Mouse (Mus musculus) CD4-positive naive resting alpha-beta T cell, adult 76 days (primary cell): Measurements from ENCODE around the gene Olfr1200. TPM values are rescaled to one million over a fixed set of nuclear protein-coding genes. Genes with fewer than 3 reads are reported as not detected.

Source experiments
- total RNA-seq: library from RNA; stranded (reverse); gene quantifications from one replicate; pipeline ENCODE4 v1.2.4, GENCODE M21; 2023

The Olfr1200 gene
- total RNA-seq: not detected

GRCm38 (mm10) chr2:88770388-88770787, at the start of gene Olfr1200:
Gene Olfr1200, minus strand, starts transcription at chr2:88770488.

GRCm38 (mm10) chr2:88814196-88814595, 43.9 kb upstream of the Olfr1200 start, which contains the start of gene Olfr1202:
Gene Olfr1202, plus strand, starts transcription at chr2:88814496.

GRCm38 (mm10) chr2:88792736-88793135, 22.4 kb upstream of the Olfr1200 start, which contains the start of gene Olfr1201:
Gene Olfr1201, plus strand, starts transcription at chr2:88793036.

GRCm38 (mm10) chr2:88760369-88760768, 9.9 kb downstream of the Olfr1200 start, which contains the start of gene Olfr1199:
Gene Olfr1199, minus strand, starts transcription at chr2:88760469.

GRCm38 (mm10) chr2:88751270-88751669, 19.0 kb downstream of the Olfr1200 start, which contains the start of gene Olfr1198:
Gene Olfr1198, minus strand, starts transcription at chr2:88751370.

GRCm38 (mm10) chr2:88732266-88732665, 38.0 kb downstream of the Olfr1200 start, which contains the start of gene Olfr1197:
Gene Olfr1197, minus strand, starts transcription at chr2:88732366.

Other genes starting within 250 kb of the Olfr1200 start
- not detected for gene Olfr1188, start 213.6 kb downstream of the Olfr1200 start, total RNA-seq
- gene Olfr1189, start 184.0 kb downstream of the Olfr1200 start, total RNA-seq: not detected
- not detected for gene Olfr1191-ps1, start 129.9 kb downstream of the Olfr1200 start, total RNA-seq
- gene Olfr1192-ps1, start 122.0 kb downstream of the Olfr1200 start, total RNA-seq: not detected
- not detected for gene Olfr1193, start 94.9 kb downstream of the Olfr1200 start, total RNA-seq
- not detected for gene Olfr1195, start 81.3 kb downstream of the Olfr1200 start, total RNA-seq
- gene Olfr1196, start 65.9 kb downstream of the Olfr1200 start, total RNA-seq: not detected
- gene Olfr1197, start 38.1 kb downstream of the Olfr1200 start, total RNA-seq: not detected
- not detected for gene Olfr1198, start 19.1 kb downstream of the Olfr1200 start, total RNA-seq
- gene Olfr1199, start 10.0 kb downstream of the Olfr1200 start, total RNA-seq: not detected
- gene Olfr1201, start 22.5 kb upstream of the Olfr1200 start, total RNA-seq: not detected
- gene Olfr1202, start 44.0 kb upstream of the Olfr1200 start, total RNA-seq: not detected
- not detected for gene Olfr1205, start 59.2 kb upstream of the Olfr1200 start, total RNA-seq
- not detected for gene Olfr1204, start 78.8 kb upstream of the Olfr1200 start, total RNA-seq
- not detected for gene Olfr1206, start 92.7 kb upstream of the Olfr1200 start, total RNA-seq
- not detected for gene Olfr1208, start 131.8 kb upstream of the Olfr1200 start, total RNA-seq
- not detected for gene Olfr1209, start 144.7 kb upstream of the Olfr1200 start, total RNA-seq
- gene Olfr1211, start 167.6 kb upstream of the Olfr1200 start, total RNA-seq: not detected
- not detected for gene Olfr1212, start 183.5 kb upstream of the Olfr1200 start, total RNA-seq
- gene Gm13762, start 209.8 kb upstream of the Olfr1200 start, total RNA-seq: not detected
- not detected for gene Olfr1214, start 222.2 kb upstream of the Olfr1200 start, total RNA-seq
- not detected for gene Olfr1215, start 236.5 kb upstream of the Olfr1200 start, total RNA-seq
- gene Olfr1216, start 247.9 kb upstream of the Olfr1200 start, total RNA-seq: not detected